Mouse (Mus musculus): Measurements from ENCODE around the gene Ip6k3.
A peak's percentile ranks its signal among the peaks of the same experiment; 100 is the strongest.

Ip6k3 gene

DNA sequence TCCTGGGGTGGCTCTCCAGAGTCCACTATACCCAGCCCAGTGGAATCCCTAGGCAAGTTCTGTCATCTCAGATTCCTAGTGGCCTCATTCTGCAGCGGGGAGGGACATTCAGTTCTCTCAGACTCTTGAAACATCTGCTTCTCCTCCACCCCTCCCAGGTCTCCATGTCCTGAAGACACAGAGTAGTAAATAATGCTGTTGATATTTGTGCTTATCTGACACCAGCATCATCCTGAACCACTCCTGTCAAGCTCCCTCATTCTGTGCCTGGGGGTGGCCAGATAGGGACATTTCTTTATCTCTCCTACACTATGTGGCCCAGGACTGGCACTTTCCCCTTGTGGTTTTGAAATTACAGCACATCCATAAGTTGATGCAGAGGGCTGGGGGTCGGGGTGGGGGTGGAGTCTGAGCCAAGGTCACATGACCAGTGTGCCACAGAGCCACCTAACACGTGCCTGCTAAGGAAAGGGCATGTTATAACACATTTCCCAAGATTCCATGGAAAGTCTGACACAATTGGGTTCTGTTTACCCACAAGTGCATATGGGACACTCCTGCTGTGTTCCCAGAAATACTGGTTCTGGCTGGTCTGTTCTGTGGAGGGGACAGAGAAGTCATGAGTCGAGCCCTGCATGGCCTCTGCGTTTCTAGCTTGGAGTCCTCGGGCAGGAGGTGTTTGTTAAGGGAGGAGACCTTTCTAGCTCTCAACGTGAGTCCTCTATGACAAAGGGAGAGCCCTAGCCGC lies 14.4 kb downstream of the Ip6k3 start:
- no peak for DNase-seq (ENCODE audit: low spot score)

DNA sequence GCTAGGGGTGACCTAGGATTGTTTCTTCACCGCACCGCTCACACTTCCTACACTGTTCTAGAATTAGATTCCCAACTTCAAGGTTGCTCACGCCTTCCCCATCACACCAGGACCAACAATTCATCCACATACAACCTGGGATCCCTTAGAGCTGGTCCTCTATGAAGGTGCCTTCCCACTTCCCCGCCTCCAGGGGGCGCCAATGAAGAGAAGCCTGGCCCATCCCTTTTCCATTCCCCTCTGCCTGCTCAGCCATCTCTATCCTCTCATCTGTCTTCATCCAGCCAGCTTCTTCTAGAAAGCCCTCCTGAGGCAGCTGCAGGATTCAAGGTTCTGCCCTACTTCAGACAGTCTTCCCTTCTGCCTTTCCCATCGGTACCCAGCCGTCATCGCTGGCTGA lies 16.2 kb downstream of the Ip6k3 start:
- no peak for DNase-seq (ENCODE audit: low spot score)

DNA sequence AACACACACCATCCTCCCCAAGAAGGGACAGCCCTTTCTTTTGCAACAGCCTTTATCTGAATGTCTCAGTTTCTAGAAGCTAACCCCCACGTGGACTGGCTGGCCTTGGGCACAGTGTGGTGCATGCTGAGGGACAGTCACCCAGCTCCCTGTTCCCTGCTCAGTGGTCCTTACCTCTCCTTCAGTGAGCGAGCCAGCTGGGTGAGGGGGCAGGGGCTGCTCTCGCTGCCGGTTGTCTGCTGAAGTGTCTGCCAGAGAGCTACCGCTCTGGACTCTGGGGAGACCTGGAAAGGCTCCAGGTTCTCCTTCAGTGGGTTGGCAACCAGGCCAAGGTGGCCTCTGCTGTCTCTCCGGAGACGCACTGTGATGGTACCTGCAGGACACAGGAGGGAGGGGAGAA lies 16.7 kb downstream of the Ip6k3 start:
- no peak for DNase-seq (ENCODE audit: low spot score)

DNA sequence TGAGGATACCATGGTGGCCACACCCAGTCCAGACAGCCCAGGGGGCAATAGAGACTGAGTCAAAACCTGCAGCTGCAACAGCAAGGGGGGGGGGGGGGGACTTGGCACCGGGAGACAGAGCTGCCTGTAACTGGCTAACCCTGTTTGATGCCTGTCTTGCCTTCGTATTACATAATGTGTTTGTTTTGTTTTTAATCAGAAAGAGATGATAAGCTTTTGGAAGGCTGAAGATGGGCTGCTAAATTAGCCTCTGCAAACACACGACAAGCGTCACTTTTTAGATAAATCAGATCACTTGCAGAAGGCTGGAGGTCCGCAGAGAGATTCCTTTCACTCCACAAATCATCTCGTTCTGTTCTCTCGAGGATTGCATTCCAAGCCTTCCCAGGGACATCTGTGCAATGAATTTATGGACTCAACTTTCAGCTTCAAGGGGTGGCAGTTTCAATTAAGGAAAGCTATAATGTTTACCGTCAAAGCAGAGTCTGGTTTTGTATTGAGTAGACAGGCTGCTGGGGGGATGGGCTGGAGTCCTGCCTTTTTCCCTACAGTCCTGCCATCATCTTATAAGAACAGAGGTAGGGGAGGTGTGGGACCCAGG lies 21.2 kb downstream of the Ip6k3 start:
- no peak for DNase-seq (ENCODE audit: low spot score)

DNA sequence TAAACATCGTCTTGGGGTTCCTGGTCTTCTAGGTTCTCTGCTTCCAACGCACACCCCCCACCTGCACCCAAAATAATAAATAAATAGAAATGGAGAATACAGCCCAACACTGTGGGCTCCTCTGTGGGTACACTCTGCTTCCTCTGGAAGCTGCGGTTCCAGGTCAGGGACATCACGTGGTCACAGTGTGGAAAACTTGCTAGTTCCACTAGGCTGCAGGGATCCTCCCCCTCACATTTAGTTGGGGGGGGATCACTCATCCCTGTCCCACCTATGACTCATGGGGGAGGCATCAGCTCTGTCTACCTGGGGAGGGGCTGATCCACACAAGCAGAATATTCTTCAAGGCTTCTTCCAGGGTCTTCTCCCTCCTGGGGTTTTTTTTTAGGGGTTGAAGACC lies 23.4 kb downstream of the Ip6k3 start:
- no peak for DNase-seq (ENCODE audit: low spot score)

DNA sequence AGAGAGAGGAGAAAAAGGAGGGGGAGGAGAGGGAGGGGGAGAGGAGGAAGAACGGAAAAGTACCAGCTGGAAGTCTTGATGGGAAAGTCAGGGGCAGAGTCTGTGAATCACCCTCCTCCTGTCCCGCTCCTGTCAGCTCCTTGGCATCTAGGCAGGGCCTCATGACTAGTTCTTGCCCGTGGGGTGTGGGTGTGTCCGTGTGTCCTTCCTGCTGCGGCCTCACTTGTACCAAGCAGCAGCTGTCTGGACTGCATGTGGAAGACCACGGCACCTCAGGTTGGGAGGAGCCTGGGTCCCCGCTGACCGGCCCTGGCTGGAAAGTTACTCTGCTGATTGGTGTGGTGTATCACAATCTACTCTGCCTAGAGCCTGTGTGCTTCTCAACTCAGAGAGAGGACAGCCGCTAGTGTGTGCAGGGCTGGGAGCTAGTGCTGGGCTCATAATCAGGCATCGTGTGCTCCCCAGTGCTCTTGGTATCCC lies 25.6 kb downstream of the Ip6k3 start:
- no peak for DNase-seq (ENCODE audit: low spot score)

DNA sequence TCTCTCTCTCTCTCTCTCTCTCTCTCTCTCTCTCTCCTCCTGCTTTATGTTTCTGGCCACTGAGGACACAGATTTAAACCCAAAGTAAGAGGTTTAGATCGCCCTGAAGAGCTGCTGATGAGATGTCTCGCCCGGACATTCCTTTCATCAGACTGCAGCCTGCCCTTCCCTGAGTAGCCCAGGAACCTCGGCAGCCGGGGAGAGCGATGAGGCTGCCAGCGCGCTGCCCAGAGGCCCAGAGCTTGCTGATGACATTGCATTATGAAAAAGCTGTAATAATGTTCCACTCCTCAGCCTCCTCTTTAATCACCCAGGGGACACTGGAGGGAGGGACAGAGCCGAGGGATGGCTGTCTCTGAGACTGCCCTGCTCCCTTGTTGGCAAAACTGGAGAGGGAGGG lies 27.3 kb downstream of the Ip6k3 start:
- no peak for DNase-seq (ENCODE audit: low spot score)

DNA sequence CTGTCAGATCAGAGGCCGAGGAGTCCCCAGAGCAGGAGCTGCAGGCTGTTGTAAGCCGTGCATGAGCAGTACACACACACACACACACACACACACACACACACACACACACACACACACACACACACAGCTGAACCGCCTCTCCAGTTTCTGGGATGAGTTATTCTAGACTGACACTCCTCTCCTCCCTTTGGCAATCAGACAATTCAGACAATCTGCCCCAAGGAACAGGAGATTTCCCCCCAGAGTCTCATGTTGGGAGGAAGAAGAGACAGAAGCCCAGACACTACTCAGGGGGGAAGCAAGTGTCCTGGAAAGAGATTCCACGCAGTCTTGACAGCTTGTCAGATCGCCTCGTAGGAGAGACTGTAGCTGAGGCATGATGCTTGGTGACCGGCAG lies 28.3 kb downstream of the Ip6k3 start:
- no peak for DNase-seq (ENCODE audit: low spot score)

DNA sequence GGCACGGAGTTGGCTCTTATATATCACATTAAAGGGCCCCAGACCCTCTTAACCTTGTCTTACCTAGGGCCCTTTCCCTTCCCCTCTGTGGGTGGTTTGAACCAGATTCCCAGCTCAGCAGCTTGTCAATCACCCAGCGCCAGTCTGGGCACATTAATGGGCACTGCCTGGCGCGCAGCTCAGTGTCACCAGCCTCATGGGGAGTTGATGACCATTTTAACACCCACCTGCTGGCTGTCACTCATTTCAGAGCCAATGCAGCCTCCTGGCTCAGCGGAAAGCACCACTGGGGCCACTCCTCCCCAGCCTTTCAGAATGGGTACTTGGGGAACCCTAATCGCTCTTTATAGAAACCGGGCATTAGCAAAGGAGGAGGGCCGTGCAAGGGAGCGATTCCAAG lies 29.2 kb downstream of the Ip6k3 start:
- DNase-seq (ENCODE audit: low spot score) = no peak

DNA sequence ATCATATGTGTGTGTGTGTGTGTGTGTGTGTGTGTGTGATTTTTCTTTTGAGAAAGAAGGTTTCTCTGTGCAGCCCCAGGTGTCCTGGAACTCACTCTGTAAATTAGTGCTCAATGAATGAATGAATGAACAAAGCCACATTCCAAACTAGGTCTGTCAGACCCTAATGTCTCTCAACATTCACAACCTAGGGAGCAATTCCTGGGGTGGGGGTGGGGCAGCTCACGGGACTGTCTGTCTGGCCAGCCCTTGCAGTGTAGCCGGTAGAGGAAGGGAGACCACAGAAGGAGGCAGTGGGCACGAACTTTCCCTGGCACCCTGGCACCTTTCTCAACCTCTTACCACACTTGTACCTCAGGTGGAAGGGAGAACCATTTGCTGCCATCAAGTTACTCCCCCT lies 32.9 kb downstream of the Ip6k3 start:
- DNase-seq (ENCODE audit: low spot score) = no peak

DNA sequence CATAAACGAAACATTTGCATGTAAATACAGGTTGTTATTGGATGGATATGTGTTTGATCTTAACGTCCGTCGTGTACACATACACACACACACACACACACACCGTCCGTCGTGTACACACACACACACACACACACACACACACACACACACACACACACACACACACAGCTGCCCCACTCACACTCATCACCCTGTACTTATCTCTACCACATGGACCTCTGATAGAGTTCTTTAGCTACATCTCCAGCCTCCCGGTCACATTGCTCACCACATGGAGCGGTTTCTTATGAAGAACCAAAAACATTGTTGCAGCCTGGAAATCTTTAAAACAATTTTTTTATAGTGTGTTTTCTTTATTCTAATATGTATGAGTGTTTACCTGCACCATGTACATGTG lies 33.4 kb downstream of the Ip6k3 start:
- DNase-seq (ENCODE audit: low spot score) = no peak

DNA sequence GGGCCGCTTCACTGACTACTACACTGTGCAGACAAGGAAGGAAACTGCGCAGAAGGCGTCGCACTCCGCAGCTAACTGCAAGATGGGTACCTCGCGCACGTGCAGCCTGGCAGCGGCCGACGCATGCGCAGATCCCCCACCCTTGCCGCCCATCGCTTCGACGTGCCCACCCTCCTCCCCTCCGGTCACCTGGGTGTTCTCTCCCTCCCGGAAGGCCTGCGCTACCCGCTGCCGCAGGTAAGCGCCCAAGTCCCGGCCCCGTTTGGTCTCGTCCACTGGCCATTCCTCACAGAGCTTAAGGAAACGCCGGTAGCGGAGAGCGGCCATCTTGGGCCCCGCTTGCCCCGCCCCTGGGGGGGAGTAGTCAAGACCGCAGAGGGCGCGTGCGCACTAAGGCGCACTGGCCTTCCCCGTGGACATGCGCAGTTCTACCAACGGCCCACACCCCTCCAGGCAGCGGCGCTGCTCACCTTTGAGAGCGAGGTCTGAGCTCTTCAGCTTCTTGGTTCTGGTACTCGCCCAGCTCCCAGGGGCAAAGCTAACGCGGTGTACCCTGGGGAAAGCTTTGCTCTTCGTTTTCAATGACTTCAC lies 33.9 kb downstream of the Ip6k3 start, which contains the start of gene Uqcc2:
TSS of gene Uqcc2 (minus strand) at position 366 of the 591 bp plus-strand sequence.
- peak; percentile 96 for DNase-seq (ENCODE audit: low spot score)

DNA sequence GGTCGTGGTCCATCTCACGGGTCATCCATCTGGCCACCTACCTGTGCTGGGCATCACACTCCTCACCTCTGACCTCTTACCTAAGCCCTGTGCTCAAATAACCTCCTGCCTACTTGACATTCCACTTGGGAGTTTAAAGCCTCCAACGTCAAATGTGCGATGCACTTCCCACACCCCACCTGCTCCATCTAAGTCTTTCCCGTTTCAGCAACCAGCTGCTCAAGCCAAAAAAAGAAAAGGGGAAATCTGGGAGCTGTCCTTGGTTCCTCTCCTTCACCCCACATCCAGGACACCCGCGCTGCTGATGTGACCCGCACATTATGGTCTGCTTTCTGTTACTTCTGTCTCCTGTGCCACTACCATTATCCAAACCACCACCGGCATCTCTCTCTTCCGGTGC lies 35.4 kb downstream of the Ip6k3 start:
- no peak for DNase-seq (ENCODE audit: low spot score)

DNA sequence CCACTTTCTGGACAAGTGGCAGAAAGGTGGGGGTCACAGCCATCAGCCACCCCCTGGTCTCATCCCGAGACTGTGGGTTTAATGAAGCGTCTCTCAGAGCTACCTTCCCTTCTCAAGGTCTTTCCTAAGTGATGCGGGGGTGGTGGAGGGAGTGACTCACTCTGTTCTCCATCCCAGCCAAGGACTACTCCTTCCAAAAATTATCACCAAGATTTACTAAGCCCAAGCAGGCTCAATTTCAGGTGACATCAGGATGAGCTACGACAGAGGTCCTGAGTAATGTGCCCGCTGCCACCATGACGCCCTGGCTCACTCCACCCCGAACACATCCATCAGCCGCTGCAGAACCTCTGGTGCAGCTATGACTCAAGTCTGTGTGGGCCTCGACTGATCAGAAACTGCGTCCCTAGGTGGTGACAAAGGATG lies 36.3 kb downstream of the Ip6k3 start:
- DNase-seq (ENCODE audit: low spot score) = no peak

DNA sequence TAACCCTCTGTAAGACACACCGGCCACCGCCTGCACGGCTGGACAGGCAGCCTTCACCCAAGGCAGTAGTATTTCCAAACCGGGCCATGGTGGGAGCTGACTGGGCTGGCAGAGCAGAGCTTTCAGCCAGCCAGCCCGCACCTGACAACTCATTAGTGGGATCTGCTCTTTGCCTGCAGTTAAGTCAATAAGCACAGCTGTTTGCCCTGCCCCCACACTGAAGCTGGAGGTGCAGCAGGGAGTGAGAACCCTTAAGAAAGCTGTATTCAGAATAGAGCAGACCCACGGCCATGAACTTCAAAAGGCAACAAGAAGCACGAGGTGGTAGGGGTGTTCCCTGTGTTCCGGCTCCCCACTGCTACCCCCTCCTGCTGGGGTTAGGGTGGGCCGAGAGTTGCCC lies 37.3 kb downstream of the Ip6k3 start:
- DNase-seq (ENCODE audit: low spot score) = no peak

DNA sequence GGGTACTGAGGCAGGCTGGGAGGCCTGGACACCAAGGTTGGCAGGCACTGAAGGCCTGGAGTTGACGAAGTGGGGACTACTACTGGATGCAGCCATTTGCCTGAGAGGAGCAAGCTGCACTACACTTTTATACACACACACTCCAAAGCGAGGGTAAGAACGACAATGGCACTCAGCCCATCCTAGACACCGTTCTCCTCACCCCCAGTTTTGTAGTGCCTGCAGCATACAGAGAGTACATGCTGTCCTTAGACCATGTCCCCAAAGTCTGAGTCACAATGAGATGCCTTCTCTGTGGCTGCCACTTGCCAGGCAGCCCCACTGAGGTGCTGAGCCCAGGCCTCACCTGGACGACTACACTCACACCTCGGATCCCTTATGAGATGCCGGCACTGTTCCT lies 37.8 kb downstream of the Ip6k3 start:
- no peak for DNase-seq (ENCODE audit: low spot score)

DNA sequence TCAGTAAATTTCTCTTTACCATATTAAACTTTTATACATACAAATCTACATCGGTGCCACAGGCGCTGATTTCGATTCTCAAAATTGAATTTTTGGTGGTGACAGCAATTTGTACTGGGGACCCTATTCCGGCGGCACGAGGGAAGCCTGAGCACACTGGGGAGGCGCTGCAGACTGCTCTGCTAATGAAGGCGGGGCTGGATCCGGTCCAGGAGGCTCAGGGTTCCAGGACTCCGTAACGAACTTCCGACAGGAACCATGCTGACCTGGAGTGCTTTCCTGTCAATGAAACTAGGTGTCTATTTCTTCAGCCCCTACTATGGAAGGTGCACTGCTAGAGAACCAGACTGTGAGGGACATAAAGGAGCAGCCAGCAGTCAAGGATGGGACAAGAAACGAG lies 38.3 kb downstream of the Ip6k3 start:
- DNase-seq (ENCODE audit: low spot score) = no peak

DNA sequence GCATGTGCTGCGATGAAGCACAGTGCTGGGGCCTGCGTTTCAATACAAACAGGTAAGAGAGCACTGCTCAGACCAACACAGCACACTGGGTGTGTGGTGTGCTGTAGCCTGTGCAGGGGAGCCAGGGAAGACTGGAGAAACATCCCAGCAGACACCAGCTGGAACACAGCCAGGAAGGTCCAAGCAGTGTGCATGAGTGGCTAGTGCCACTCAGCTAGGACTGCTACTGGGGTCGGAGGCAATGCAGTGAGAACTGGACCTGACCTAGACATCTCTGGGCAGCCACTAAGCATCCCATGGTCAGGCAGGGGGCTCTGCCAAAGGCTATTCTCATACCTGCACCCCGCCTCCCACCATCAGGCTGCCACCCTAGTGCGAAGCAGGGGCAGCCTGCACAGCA lies 39.4 kb downstream of the Ip6k3 start:
- DNase-seq (ENCODE audit: low spot score) = no peak

DNA sequence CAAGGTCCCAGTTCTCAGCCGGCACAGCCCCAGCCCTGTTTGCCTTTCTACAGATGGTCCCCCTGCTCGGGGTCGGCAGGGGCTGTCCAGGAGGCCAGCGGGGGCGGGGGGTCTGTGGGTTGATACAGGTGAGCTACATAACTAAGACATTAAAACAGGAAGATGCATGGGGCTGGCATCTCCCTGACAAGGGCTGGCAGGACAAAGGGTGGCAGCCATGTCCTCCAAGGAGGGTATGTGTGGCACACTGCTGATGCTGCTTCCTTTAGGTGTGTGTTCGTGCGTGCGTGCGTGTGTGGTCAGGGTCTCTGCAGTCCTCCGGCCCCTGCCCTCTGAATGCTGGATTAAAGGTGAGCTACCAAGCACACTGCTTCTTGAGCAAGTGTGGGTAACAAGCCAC lies 40.6 kb downstream of the Ip6k3 start:
- DNase-seq (ENCODE audit: low spot score) = no peak

DNA sequence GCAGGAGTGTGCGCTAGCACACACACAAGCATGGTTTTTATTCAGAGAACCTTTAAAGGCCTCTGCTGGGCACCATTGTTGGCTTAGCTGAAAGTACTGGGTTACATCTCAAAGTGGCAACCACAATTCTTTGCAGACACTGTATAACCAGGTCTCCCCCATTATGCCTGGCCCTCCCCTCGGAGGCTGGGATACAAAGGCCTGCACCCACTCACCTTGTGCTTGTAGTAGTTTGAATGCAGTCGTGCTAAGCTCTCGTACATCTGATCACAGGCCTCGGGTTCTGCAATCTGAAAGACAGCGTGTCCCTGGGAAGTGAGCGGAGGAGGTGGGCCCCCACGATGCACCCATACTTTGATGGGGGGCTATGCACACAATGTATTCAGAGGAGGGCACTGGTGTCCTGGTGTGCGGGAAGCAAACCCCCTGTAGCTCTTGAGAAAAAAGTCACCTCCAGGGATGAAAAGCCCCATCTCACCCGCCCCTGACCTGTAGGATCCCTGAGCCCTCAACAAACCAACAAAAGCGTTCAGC lies 41.9 kb downstream of the Ip6k3 start:
- DNase-seq (ENCODE audit: low spot score) = no peak

DNA sequence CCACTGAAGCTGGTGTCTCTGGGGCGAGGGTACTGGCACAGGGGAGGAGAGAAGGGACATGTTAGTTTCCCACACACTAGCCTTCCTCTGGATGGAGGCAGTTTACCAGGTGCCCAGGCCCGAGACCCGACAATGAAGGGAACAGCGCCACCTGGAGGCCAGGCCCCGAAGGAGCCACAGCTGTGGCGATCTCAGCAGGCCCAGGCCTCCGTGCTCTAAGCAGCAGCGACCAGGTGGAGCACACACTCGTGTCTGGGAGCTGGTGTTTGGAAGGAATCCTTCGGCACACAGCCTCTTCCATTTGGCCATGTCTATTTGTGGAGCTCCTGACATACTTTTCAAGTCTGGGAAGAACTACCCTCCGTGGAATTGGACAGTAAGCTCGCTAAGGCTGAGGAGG lies 42.4 kb downstream of the Ip6k3 start:
- DNase-seq (ENCODE audit: low spot score) = peak; percentile 53

DNA sequence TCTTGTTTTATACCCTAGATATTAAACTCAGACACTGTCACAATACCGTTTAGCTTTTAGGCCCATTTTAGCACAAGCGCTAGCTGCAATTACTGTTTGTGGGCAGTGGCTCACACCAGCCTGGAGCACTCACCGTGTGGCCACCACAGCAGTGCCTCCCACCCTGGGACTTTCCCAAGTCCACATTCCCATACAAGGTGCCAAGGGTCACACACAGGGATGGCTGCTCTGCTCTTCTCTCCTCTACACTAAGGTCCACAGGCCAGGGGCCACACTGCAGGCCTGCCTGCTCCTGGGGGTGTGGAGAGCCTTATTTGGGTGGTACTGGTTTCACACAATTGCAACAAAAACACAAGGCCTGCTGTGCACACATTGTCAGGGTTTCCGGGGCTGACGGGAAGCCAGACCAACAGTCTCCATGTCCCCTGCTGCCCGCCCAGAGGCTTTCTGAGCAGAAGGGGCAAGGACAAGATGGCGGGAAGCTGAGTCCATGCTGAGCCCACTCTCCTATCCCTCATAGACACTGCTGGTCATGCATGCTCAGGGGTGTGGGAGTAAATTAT lies 43.7 kb downstream of the Ip6k3 start:
- DNase-seq (ENCODE audit: low spot score) = no peak

DNA sequence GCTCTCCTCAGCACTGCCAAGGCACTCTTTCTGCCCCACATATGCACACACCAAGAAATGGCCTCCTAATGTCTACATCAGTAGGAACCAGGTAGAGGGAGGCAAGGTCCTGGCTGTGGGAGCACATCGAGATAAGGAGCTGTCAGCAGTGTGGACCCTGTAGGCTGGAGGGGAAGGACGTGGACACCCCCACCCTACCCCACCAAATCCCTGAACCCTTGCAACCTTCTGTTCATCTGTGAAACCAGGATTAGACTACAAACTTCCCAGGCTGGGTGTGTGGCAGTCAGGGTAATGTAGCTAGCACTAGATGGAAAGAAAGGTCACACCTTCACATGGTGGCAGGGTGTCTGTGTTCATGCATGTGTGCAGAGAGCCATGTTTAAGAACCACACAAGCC lies 44.5 kb downstream of the Ip6k3 start:
- no peak for DNase-seq (ENCODE audit: low spot score)
